In the genomic region with DNA sequence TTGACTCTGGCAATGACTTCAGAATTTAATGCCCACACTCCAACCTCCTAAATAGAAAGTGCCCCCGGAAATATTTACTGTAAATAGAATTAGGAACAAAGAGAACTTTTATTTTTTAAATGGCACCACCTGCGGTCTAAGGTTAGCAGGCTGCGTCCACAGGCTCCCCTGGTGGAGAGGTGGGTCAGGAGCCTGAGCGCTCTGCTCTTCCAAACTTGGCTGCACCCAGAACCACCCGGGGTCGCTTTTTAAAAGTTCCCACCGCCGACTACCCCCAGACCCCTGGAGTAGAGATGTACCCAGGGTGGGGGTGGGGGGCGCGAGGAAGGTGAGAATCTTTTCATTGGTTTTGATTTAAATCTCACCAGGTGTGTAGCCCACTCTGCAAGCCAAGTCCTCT, we compare ENCODE assay signal across 7 mouse cellular contexts. TPM values are rescaled to one million over a fixed set of nuclear protein-coding genes. Genes with fewer than 3 reads are reported as not detected.
DNase-seq lines count a peak whose midpoint lies in the region; ATAC-seq lines count a peak whose summit lies in the region.

No protein-coding gene starts in this region.

- ATAC-seq in lung, embryonic 16.5 days (ENCODE audit: low read depth) = no peak
- no peak for ATAC-seq in forebrain, embryonic 12.5 days (ENCODE audit: low FRiP score)
- ATAC-seq in limb, embryonic 15.5 days (ENCODE audit: insufficient number of reproducible peaks, low FRiP score, low TSS enrichment, low read depth) = no peak
- no peak for ATAC-seq in stomach, embryonic 16.5 days (ENCODE audit: insufficient read depth, low FRiP score)
- ATAC-seq in monocyte, adult 5-6 weeks (replicated peaks; ENCODE audit: insufficient number of reproducible peaks, low FRiP score, low TSS enrichment, poor library complexity, severe bottlenecking) = no peak

- no peaks in the 10 kb centered on the region for H3K27me3 ChIP-seq in lung, embryonic 16.5 days (ENCODE audit: control insufficient read depth, insufficient read depth, low read depth, low read length)
- H3K27me3 ChIP-seq in forebrain, embryonic 12.5 days = peaks cover 70% of the 10 kb centered on the region
- H3K27me3 ChIP-seq in limb, embryonic 15.5 days = no peaks in the 10 kb centered on the region
- no peaks in the 10 kb centered on the region for H3K27me3 ChIP-seq in stomach, embryonic 16.5 days (ENCODE audit: control insufficient read depth, insufficient read depth, low read length)

- peaks cover 13% of the 10 kb centered on the region for H3K4me1 ChIP-seq in lung, embryonic 16.5 days (replicated peaks; ENCODE audit: control insufficient read depth, insufficient read depth, low read length)
- H3K4me1 ChIP-seq in forebrain, embryonic 12.5 days = peaks cover 10% of the 10 kb centered on the region
- peaks cover 22% of the 10 kb centered on the region for H3K4me1 ChIP-seq in limb, embryonic 15.5 days
- peaks cover 16% of the 10 kb centered on the region for H3K4me1 ChIP-seq in stomach, embryonic 16.5 days (ENCODE audit: control insufficient read depth, insufficient read depth, low read length)

- H3K9me3 ChIP-seq in lung, embryonic 16.5 days (ENCODE audit: control insufficient read depth, low read length) = no peaks in the 10 kb centered on the region
- H3K9me3 ChIP-seq in forebrain, embryonic 12.5 days = no peaks in the 10 kb centered on the region
- no peaks in the 10 kb centered on the region for H3K9me3 ChIP-seq in limb, embryonic 15.5 days
- no peaks in the 10 kb centered on the region for H3K9me3 ChIP-seq in stomach, embryonic 16.5 days (replicated peaks; ENCODE audit: control insufficient read depth, low read length)

- no peak for DNase-seq in lung, postnatal 36 days
- no peak for DNase-seq in cerebellum, adult 8-10 months

- H3K36me3 ChIP-seq in lung, embryonic 16.5 days (ENCODE audit: control insufficient read depth, insufficient read depth, low read length) = no peaks in the 10 kb centered on the region
- no peaks in the 10 kb centered on the region for H3K36me3 ChIP-seq in forebrain, embryonic 12.5 days (replicated peaks)
- no peaks in the 10 kb centered on the region for H3K36me3 ChIP-seq in limb, embryonic 15.5 days
- H3K36me3 ChIP-seq in stomach, embryonic 16.5 days (ENCODE audit: control insufficient read depth, insufficient read depth, low read length) = no peaks in the 10 kb centered on the region

- H3K27ac ChIP-seq in lung, embryonic 16.5 days (ENCODE audit: low read length) = peak overlapping the region; percentile 89
- H3K27ac ChIP-seq in forebrain, embryonic 12.5 days = no peak overlapping the region
- no peak overlapping the region for H3K27ac ChIP-seq in limb, embryonic 15.5 days
- H3K27ac ChIP-seq in stomach, embryonic 16.5 days (ENCODE audit: low read length) = no peak overlapping the region

- H3K4me3 ChIP-seq in lung, embryonic 16.5 days (ENCODE audit: low read length) = peak overlapping the region; percentile 73
- H3K4me3 ChIP-seq in forebrain, embryonic 12.5 days (replicated peaks) = peak overlapping the region; percentile 59
- peak overlapping the region; percentile 63 for H3K4me3 ChIP-seq in limb, embryonic 15.5 days
- H3K4me3 ChIP-seq in stomach, embryonic 16.5 days (replicated peaks; ENCODE audit: low read length) = peak overlapping the region; percentile 76

- WGBS in lung, embryonic 16.5 days = 2% methylated on average over 10 of the region's 10 CpGs
- 3% methylated on average over 10 of the region's 10 CpGs for WGBS in forebrain, embryonic 12.5 days
- WGBS in limb, embryonic 15.5 days = 3% methylated on average over 10 of the region's 10 CpGs
- WGBS in stomach, embryonic 16.5 days = 4% methylated on average over 10 of the region's 10 CpGs

- peak overlapping the region; percentile 85 for H3K9ac ChIP-seq in lung, embryonic 16.5 days (ENCODE audit: low read length)
- H3K9ac ChIP-seq in forebrain, embryonic 12.5 days = no peak overlapping the region
- 0 out of 2 replicates have a peak overlapping the region, but pooled peaks have one; percentile 33 for H3K9ac ChIP-seq in limb, embryonic 15.5 days
- peak overlapping the region; percentile 82 for H3K9ac ChIP-seq in stomach, embryonic 16.5 days (ENCODE audit: low read length)

- peak overlapping the region; percentile 81 for H3K4me2 ChIP-seq in lung, embryonic 16.5 days (ENCODE audit: low read depth, low read length)
- H3K4me2 ChIP-seq in forebrain, embryonic 12.5 days = peak overlapping the region; percentile 94
- H3K4me2 ChIP-seq in limb, embryonic 15.5 days = peak overlapping the region; percentile 76
- H3K4me2 ChIP-seq in stomach, embryonic 16.5 days (ENCODE audit: low read depth, low read length) = peak overlapping the region; percentile 89

RNA-seq across cellular contexts. Expression of gene Cgnl1, which starts 0.9 kb away (rescaled TPM):
- polyA plus RNA-seq in lung, embryonic 16.5 days (2015; fragmentation: Nextera tagmentation; extraction: Ambion mirVana) = 21.4 and 21.8 TPM in 2 replicates
- 5.1 and 5.2 TPM in 2 replicates for polyA plus RNA-seq in forebrain, embryonic 12.5 days (2016; fragmentation: Nextera tagmentation; extraction: Ambion mirVana)
- 17.5 and 18.7 TPM in 2 replicates for polyA plus RNA-seq in limb, embryonic 15.5 days (2015; fragmentation: Nextera tagmentation; extraction: Ambion mirVana)
- 9.4 and 10.5 TPM in 2 replicates for polyA plus RNA-seq in stomach, embryonic 16.5 days (2015; fragmentation: Nextera tagmentation; extraction: Ambion mirVana)
- 0.32 to 1.9 TPM in 2 of 3 replicates, not detected in the other for total RNA-seq in monocyte, adult 5-6 weeks (2017)
